In the genomic region with DNA sequence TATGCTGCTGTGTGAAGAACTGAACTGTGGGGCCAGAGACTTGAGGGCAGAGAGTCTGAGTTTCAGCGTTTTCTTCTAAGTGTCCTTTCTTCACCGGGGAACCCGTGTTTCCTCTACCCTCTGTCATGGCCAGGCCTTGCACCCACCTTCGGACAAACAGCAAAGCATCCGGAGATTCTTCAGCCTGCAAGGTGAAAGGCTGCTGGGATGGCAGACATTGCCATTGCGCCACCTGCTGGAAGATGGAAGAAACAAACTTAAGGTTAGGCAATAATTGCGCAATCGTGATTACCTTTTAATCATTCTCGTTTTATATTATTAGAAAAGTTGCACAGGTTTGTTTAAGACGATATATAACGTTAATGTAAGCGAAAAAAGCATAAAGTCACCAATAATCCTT, we compare ENCODE assay signal across 8 mouse cellular contexts. TPM values are rescaled to one million over a fixed set of nuclear protein-coding genes. Genes with fewer than 3 reads are reported as not detected.
DNase-seq lines count a peak whose midpoint lies in the region; ATAC-seq lines count a peak whose summit lies in the region.

No protein-coding gene starts in this region.

- 2% methylated on average over 12 of the region's 12 CpGs for WGBS in forebrain, embryonic 13.5 days
- WGBS in liver, embryonic 15.5 days (ENCODE audit: insufficient replicate concordance): 2% methylated on average over 12 of the region's 12 CpGs
- WGBS in neural tube, embryonic 15.5 days: 4% methylated on average over 12 of the region's 12 CpGs

- intact Hi-C loops in heart, postnatal 14 days (cut with DNase I): loop anchor here (1.0 to 5.0 kb wide), 3 partner anchors 61 to 171 kb away; no protein-coding TSS in a partner anchor

- peak; percentile 48 for ATAC-seq in forebrain, embryonic 13.5 days
- ATAC-seq in liver, embryonic 15.5 days (ENCODE audit: insufficient read depth): 0 out of 2 replicates have a peak, but pooled peaks have one; percentile 53
- ATAC-seq in neural tube, embryonic 15.5 days (ENCODE audit: low FRiP score): peak; percentile 79; the same call in 1 of the 2 replicates

- H3K27ac ChIP-seq in forebrain, embryonic 13.5 days: no peak overlapping the region
- H3K27ac ChIP-seq in liver, embryonic 15.5 days (replicated peaks): no peak overlapping the region
- no peak overlapping the region for H3K27ac ChIP-seq in neural tube, embryonic 15.5 days (replicated peaks)

- no peaks in the 10 kb centered on the region for H3K9me3 ChIP-seq in forebrain, embryonic 13.5 days (replicated peaks)
- H3K9me3 ChIP-seq in liver, embryonic 15.5 days (replicated peaks): no peaks in the 10 kb centered on the region
- H3K9me3 ChIP-seq in neural tube, embryonic 15.5 days (replicated peaks): no peaks in the 10 kb centered on the region

- H3K27me3 ChIP-seq in forebrain, embryonic 13.5 days: peaks cover 5% of the 10 kb centered on the region; the same call in 1 of the 2 replicates
- peaks cover 16% of the 10 kb centered on the region for H3K27me3 ChIP-seq in liver, embryonic 15.5 days
- H3K27me3 ChIP-seq in neural tube, embryonic 15.5 days (replicated peaks): peaks cover 12% of the 10 kb centered on the region

- no peak overlapping the region for H3K9ac ChIP-seq in forebrain, embryonic 13.5 days
- no peak overlapping the region for H3K9ac ChIP-seq in liver, embryonic 15.5 days
- no peak overlapping the region for H3K9ac ChIP-seq in neural tube, embryonic 15.5 days (replicated peaks)

- no peak overlapping the region for H3K4me2 ChIP-seq in forebrain, embryonic 13.5 days
- peak overlapping the region; percentile 46 for H3K4me2 ChIP-seq in liver, embryonic 15.5 days
- H3K4me2 ChIP-seq in neural tube, embryonic 15.5 days: no peak overlapping the region

- peaks cover 3% of the 10 kb centered on the region for H3K4me1 ChIP-seq in forebrain, embryonic 13.5 days
- peaks cover 17% of the 10 kb centered on the region for H3K4me1 ChIP-seq in liver, embryonic 15.5 days (replicated peaks)
- H3K4me1 ChIP-seq in neural tube, embryonic 15.5 days: no peaks in the 10 kb centered on the region

- no peaks in the 10 kb centered on the region for H3K36me3 ChIP-seq in forebrain, embryonic 13.5 days (ENCODE audit: poor library complexity, severe bottlenecking)
- H3K36me3 ChIP-seq in liver, embryonic 15.5 days (replicated peaks): no peaks in the 10 kb centered on the region
- H3K36me3 ChIP-seq in neural tube, embryonic 15.5 days: no peaks in the 10 kb centered on the region

- H3K4me3 ChIP-seq in forebrain, embryonic 13.5 days: no peak overlapping the region
- no peak overlapping the region for H3K4me3 ChIP-seq in liver, embryonic 15.5 days (replicated peaks)
- no peak overlapping the region for H3K4me3 ChIP-seq in neural tube, embryonic 15.5 days (replicated peaks)

- DNase-seq in ES-CJ7 (ENCODE audit: low read depth, low spot score): peak; percentile 74
- DNase-seq in c-Kit-positive CD71-positive TER-119-negative erythroid progenitor cells, embryonic 14.5 days (ENCODE audit: low read depth): peak; percentile 62
- DNase-seq in heart, postnatal 14 days: peak; percentile 77 to 85
- DNase-seq in kidney, postnatal 25 days: peak; percentile 66 to 80
- peak; percentile 56 for DNase-seq in thymus, postnatal 14 days

RNA-seq across cellular contexts. Expression of a gene that starts 28.9 kb away (rescaled TPM):
- polyA plus RNA-seq in forebrain, embryonic 13.5 days (2015; fragmentation: Nextera tagmentation; extraction: Ambion mirVana): 68.1 and 68.9 TPM in 2 replicates
- 10 to 100 TPM; 30.7 to 31.0 TPM for total RNA-seq in heart, postnatal 14 days (2021)
- 16.9 and 17.4 TPM in 2 replicates for polyA plus RNA-seq in liver, embryonic 15.5 days (2015; fragmentation: Nextera tagmentation; extraction: Ambion mirVana)
- polyA plus RNA-seq in neural tube, embryonic 15.5 days (2015; fragmentation: Nextera tagmentation; extraction: Ambion mirVana): 73.5 and 85.4 TPM in 2 replicates
